Mouse (Mus musculus): ENCODE measurements at regions not wholly inside any gene's neighbourhood (a gene's known extent, or its start where the extent isn't known, plus 50 kb on each side); places are given as distances from the start of the nearest gene placed in this dataset.
A peak's percentile ranks its signal among the peaks of the same experiment; 100 is the strongest.

GRCm38 (mm10) chr16:24216828-24217227 lies 176.5 kb upstream of the Lpp start:
- DNase-seq (ENCODE audit: low spot score in 2 of 2) = no peak

- DNase-seq (ENCODE audit: low spot score in 2 of 2) = no peak
Observed at GRCm38 (mm10) chr16:24215353-24215752, 178.0 kb upstream of the Lpp start.

GRCm38 (mm10) chr16:24213577-24213976 lies 179.7 kb upstream of the Lpp start:
- DNase-seq (ENCODE audit: low spot score in 2 of 2) = no peak

- DNase-seq (ENCODE audit: low spot score in 2 of 2) = no peak
Observed at GRCm38 (mm10) chr16:24212702-24213101, 180.6 kb upstream of the Lpp start.

- DNase-seq (ENCODE audit: low spot score in 2 of 2) = no peak
Observed at GRCm38 (mm10) chr16:24211588-24211987, 181.7 kb upstream of the Lpp start.

- DNase-seq (ENCODE audit: low spot score in 2 of 2) = no peak
Observed at GRCm38 (mm10) chr16:24208876-24209275, 184.4 kb upstream of the Lpp start.

GRCm38 (mm10) chr16:24208118-24208517 lies 185.2 kb upstream of the Lpp start:
- DNase-seq (ENCODE audit: low spot score in 2 of 2) = no peak

GRCm38 (mm10) chr16:24207056-24207455 lies 186.3 kb upstream of the Lpp start:
- no peak for DNase-seq (ENCODE audit: low spot score in 2 of 2)

- DNase-seq (ENCODE audit: low spot score in 2 of 2) = no peak
Observed at GRCm38 (mm10) chr16:24206461-24206861, 186.8 kb upstream of the Lpp start.

GRCm38 (mm10) chr16:24205594-24205993 lies 187.7 kb upstream of the Lpp start:
- DNase-seq (ENCODE audit: low spot score in 2 of 2) = no peak

GRCm38 (mm10) chr16:24204064-24204730 lies 189.1 kb upstream of the Lpp start:
- no peak for DNase-seq (ENCODE audit: low spot score in 2 of 2)

- DNase-seq (ENCODE audit: low spot score in 2 of 2) = no peak
Observed at GRCm38 (mm10) chr16:24202653-24203052, 190.7 kb upstream of the Lpp start.

GRCm38 (mm10) chr16:24201455-24201854 lies 191.9 kb upstream of the Lpp start:
- DNase-seq (ENCODE audit: low spot score in 2 of 2) = no peak

GRCm38 (mm10) chr16:24200200-24200599 lies 193.1 kb upstream of the Lpp start:
- DNase-seq (ENCODE audit: low spot score in 2 of 2) = no peak

- DNase-seq (ENCODE audit: low spot score in 2 of 2) = peak; percentile 32 to 42
Observed at GRCm38 (mm10) chr16:24199408-24200167, 193.7 kb upstream of the Lpp start.

GRCm38 (mm10) chr16:24198291-24198690 lies 195.0 kb upstream of the Lpp start:
- no peak for DNase-seq (ENCODE audit: low spot score in 2 of 2)

GRCm38 (mm10) chr16:24197618-24198017 lies 195.7 kb upstream of the Lpp start:
- no peak for DNase-seq (ENCODE audit: low spot score in 2 of 2)

GRCm38 (mm10) chr16:24193945-24194344 lies 199.4 kb upstream of the Lpp start:
- no peak for DNase-seq (ENCODE audit: low spot score in 2 of 2)

GRCm38 (mm10) chr16:24193251-24193873 lies 199.9 kb upstream of the Lpp start:
- DNase-seq (ENCODE audit: low spot score in 2 of 2) = no peak

GRCm38 (mm10) chr16:24192013-24192412 lies 201.3 kb upstream of the Lpp start:
- DNase-seq (ENCODE audit: low spot score in 2 of 2) = no peak

- DNase-seq (ENCODE audit: low spot score in 2 of 2) = no peak
Observed at GRCm38 (mm10) chr16:24187131-24187530, 198.5 kb upstream of the Bcl6 start.

- no peak for DNase-seq (ENCODE audit: low spot score in 2 of 2)
Observed at GRCm38 (mm10) chr16:24185989-24186388, 197.3 kb upstream of the Bcl6 start.

Data from adrenal gland, adult 18-20 months (tissue).